Mouse (Mus musculus) kidney, adult 2 months (tissue): ENCODE measurements around the gene Dnajc22.
A peak's percentile ranks its signal among the peaks of the same experiment; 100 is the strongest.

ENCODE experiments used
- CTCF ChIP-seq: fragments of 200-500 bp; conservative IDR thresholded peaks from 2 replicates; pipeline ENCODE4 v1.5.1; 2011; ENCODE audit warnings: low read depth, mild to moderate bottlenecking, control low read depth, low read length, moderate library complexity, mixed read lengths; ENCODE audit not compliant: insufficient read depth, insufficient read length
- POLR2A ChIP-seq: fragments of 200-500 bp; IDR thresholded peaks from one replicate; pipeline ENCODE4 v1.6.1; 2011; ENCODE audit warnings: low read depth, low read length, control low read depth

GRCm38 (mm10) chr15:99049473-99050253 is 43.3 kb upstream of the Dnajc22 start:
- TF ChIP-seq CTCF, result peak; percentile 52
- TF ChIP-seq POLR2A, result no peak
